Mouse (Mus musculus) ES-E14 (cell line): ENCODE data around the gene Trmt61a.

Experiments used
- MAFK ChIP-seq: IDR thresholded peaks from 2 replicates; pipeline ENCODE4 v1.6.1; 2014; ENCODE audit warnings: mild to moderate bottlenecking, low read depth, low read length, inconsistent platforms; ENCODE audit not compliant: insufficient read depth
- ZC3H11A ChIP-seq: IDR thresholded peaks from 2 replicates; pipeline ENCODE4 v1.6.1; 2012; ENCODE audit warnings: low read depth, mild to moderate bottlenecking, inconsistent platforms, low read length, borderline replicate concordance
- ZNF384 ChIP-seq: IDR thresholded peaks from 2 replicates; pipeline ENCODE4 v1.6.1; 2012; ENCODE audit warnings: low read depth, low read length, inconsistent platforms

- TF ChIP-seq ZNF384 (no peak), MAFK (no peak), ZC3H11A (no peak)
These were observed 25.4 kb downstream of the Trmt61a start for GRCm38 (mm10) chr12:111703301-111703700.
